Mouse (Mus musculus) Muller cell, postnatal 12 days (primary cell): ENCODE measurements around the gene Ncapg.
"Not testable (repeated sequence)": the region's sequence is repeated elsewhere in the genome, so short reads cannot be mapped to it uniquely, and the experiment has no call there.

Experiments
- DNase-seq: peaks from one replicate; pipeline ENCODE4 v3.0.0-alpha.2; 2015; ENCODE audit errors: inconsistent ontology term

The Ncapg gene

GRCm38 (mm10) chr5:45669598-45670279 lies at the start of gene Ncapg:
Gene Ncapg (plus strand): TSS chr5:45669919.
- peak; percentile 100 for DNase-seq

GRCm38 (mm10) chr5:45621511-45621910 lies 48.2 kb upstream of the Ncapg start:
- no peak for DNase-seq

- peak; percentile 96 for DNase-seq
Measured at GRCm38 (mm10) chr5:45627771-45628170, 41.9 kb upstream of the Ncapg start.

GRCm38 (mm10) chr5:45629470-45629869 lies 40.2 kb upstream of the Ncapg start:
- no peak for DNase-seq

- DNase-seq: peak; percentile 81
Measured at GRCm38 (mm10) chr5:45638378-45638777, 31.3 kb upstream of the Ncapg start.

GRCm38 (mm10) chr5:45638806-45639714 lies 30.7 kb upstream of the Ncapg start, which contains the start of gene Fam184b:
Gene Fam184b (minus strand): TSS chr5:45639614.
- DNase-seq: peak; percentile 65

GRCm38 (mm10) chr5:45639715-45640092 lies 30.0 kb upstream of the Ncapg start:
- DNase-seq: no peak

GRCm38 (mm10) chr5:45651026-45651703 lies 18.6 kb upstream of the Ncapg start:
- no peak for DNase-seq

GRCm38 (mm10) chr5:45658406-45658805 lies 11.3 kb upstream of the Ncapg start:
- DNase-seq: not testable (repeated sequence)

- peak; percentile 32 for DNase-seq
Measured at GRCm38 (mm10) chr5:45668324-45668723, 1.4 kb upstream of the Ncapg start.

- peak; percentile 17 for DNase-seq
Measured at GRCm38 (mm10) chr5:45668831-45669230, 888 bp upstream of the Ncapg start.

GRCm38 (mm10) chr5:45669234-45669597 lies 503 bp upstream of the Ncapg start:
- DNase-seq: no peak

GRCm38 (mm10) chr5:45670280-45670670 lies 556 bp downstream of the Ncapg start:
- DNase-seq: no peak

GRCm38 (mm10) chr5:45670894-45671494 lies 1.3 kb downstream of the Ncapg start:
- no peak for DNase-seq

- peak; percentile 39 for DNase-seq
Measured at GRCm38 (mm10) chr5:45675032-45675431, 5.3 kb downstream of the Ncapg start.

GRCm38 (mm10) chr5:45677639-45678038 lies 7.9 kb downstream of the Ncapg start:
- no peak for DNase-seq

GRCm38 (mm10) chr5:45679955-45680354 lies 10.2 kb downstream of the Ncapg start:
- DNase-seq: no peak

- no peak for DNase-seq
Measured at GRCm38 (mm10) chr5:45683388-45683787, 13.7 kb downstream of the Ncapg start.

- no peak for DNase-seq
Measured at GRCm38 (mm10) chr5:45685243-45685642, 15.5 kb downstream of the Ncapg start.

- no peak for DNase-seq
Measured at GRCm38 (mm10) chr5:45686223-45686622, 16.5 kb downstream of the Ncapg start.

- DNase-seq: no peak
Measured at GRCm38 (mm10) chr5:45689152-45689551, 19.4 kb downstream of the Ncapg start.

- no peak for DNase-seq
Measured at GRCm38 (mm10) chr5:45690802-45691201, 21.1 kb downstream of the Ncapg start.
